Comparison of ENCODE assay signal across 1 mouse cellular context in the genomic region with DNA sequence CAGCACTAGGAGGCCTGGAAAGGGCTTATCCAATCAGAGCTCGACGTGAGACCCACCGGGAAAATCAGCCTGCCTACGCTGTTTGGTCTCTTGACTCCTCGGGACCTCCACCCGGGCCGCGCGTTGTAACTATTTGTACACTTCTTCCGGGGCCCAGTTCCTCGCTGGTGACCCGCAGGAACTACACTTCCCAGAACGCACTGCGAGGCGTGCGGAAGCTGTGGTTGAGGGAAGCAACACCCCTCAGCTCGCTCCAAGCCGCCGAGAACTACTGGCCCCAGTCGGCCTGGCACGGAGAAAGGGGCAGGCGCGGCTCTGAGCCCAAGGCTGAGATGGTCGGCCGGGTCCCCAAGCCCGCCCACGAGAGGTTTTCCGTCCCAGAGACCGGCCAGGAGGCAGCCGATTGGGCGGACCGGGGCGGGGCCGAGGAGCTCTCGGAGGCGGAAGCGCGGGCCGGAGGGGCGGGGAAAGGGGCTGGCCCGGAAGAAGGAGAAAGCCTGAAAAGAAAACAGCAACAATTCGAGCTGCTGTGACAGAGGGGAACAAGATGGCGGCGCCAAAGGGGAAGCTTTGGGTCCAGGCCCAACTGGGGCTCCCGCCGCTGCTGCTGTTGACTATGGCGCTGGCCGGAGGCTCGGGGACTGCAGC.
A peak's percentile ranks its signal among the peaks of the same experiment; 100 is the strongest.
TF ChIP-seq lines count a peak whose summit lies in the region.

A gene (plus strand): TSS at position 218 of the 648 bp plus-strand sequence.

TF ChIP-seq in MEL, 35 proteins besides CTCF, POLR2A, EP300 and RAD21 (continued from another document):
- TF ChIP-seq UBTF (IDR thresholded peaks at IDR 0.05; ENCODE audit: borderline replicate concordance, insufficient read depth, low read depth, low read length) (0 out of 2 replicates have a peak, but pooled peaks have one; percentile 64), BHLHE40 (IDR thresholded peaks at IDR 0.05; ENCODE audit: borderline replicate concordance, low read depth, low read length) (no peak), ETS1 (IDR thresholded peaks at IDR 0.05; ENCODE audit: low read depth, low read length) (no peak), RCOR1 (IDR thresholded peaks at IDR 0.05; ENCODE audit: low read depth, low read length) (no peak), ZMIZ1 (IDR thresholded peaks at IDR 0.05; ENCODE audit: low read depth, low read length) (no peak), ZNF384 (IDR thresholded peaks at IDR 0.05; ENCODE audit: low read depth, low read length) (no peak), POLR2AphosphoS2 (IDR thresholded peaks at IDR 0.05; ENCODE audit: low read length) (peak; percentile 32; the same call in 1 of the 2 replicates), CHD1 (IDR thresholded peaks at IDR 0.05; ENCODE audit: low read depth, low read length) (no peak), NRF1 (IDR thresholded peaks at IDR 0.05; ENCODE audit: insufficient read depth, low read depth, low read length, poor library complexity, severe bottlenecking) (no peak), MEF2A (IDR thresholded peaks at IDR 0.05; ENCODE audit: extremely low read depth, insufficient replicate concordance, low read depth, low read length, poor library complexity, severe bottlenecking) (no peak), GABPA (IDR thresholded peaks at IDR 0.05; ENCODE audit: low read depth, low read length) (no peak)
TF ChIP-seq in MEL: peak in this region for 13.
